Mouse (Mus musculus) lung, embryonic 16.5 days (tissue): ENCODE measurements around the gene Pik3r1. TPM values are rescaled to one million over a fixed set of nuclear protein-coding genes. Genes with fewer than 3 reads are reported as not detected.

ENCODE experiments used
- ATAC-seq: fragments of 200-750 bp; cut with Nextera tagmentation; 2 replicates; pipeline ENCODE4 v1.8.0; 2017; ENCODE audit warnings: low read depth, mild to moderate bottlenecking, moderate library complexity
- H3K27ac ChIP-seq: fragments of 300-500 bp; sonication (generic); 2 replicates; pipeline ENCODE4 v1.5.1; 2014; ENCODE audit warnings: mild to moderate bottlenecking, control low read depth, low read length
- H3K27me3 ChIP-seq: fragments of 300-500 bp; sonication (generic); 2 replicates; pipeline ENCODE4 v1.6.1; 2014; ENCODE audit warnings: low read depth, low read length, mixed read lengths; ENCODE audit not compliant: control insufficient read depth, insufficient read depth
- H3K36me3 ChIP-seq: fragments of 300-500 bp; sonication (generic); 2 replicates; pipeline ENCODE4 v1.6.1; 2014; ENCODE audit warnings: low read length; ENCODE audit not compliant: control insufficient read depth, insufficient read depth
- H3K4me1 ChIP-seq: fragments of 300-500 bp; sonication (generic); replicated peaks from 2 replicates; pipeline ENCODE4 v1.6.1; 2014; ENCODE audit warnings: low read length, mixed read lengths; ENCODE audit not compliant: control insufficient read depth, insufficient read depth
- H3K4me2 ChIP-seq: fragments of 300-500 bp; sonication (generic); 2 replicates; pipeline ENCODE4 v1.6.1; 2014; ENCODE audit warnings: low read depth, low read length, control low read depth
- H3K4me3 ChIP-seq: fragments of 300-500 bp; sonication (generic); 2 replicates; pipeline ENCODE4 v1.5.1; 2014; ENCODE audit warnings: mild to moderate bottlenecking, low read length, control low read depth
- H3K9ac ChIP-seq: fragments of 300-500 bp; sonication (generic); 2 replicates; pipeline ENCODE4 v1.6.1; 2014; ENCODE audit warnings: low read length, control low read depth
- H3K9me3 ChIP-seq: fragments of 300-500 bp; sonication (generic); 2 replicates; pipeline ENCODE4 v1.6.1; 2016; ENCODE audit warnings: low read length; ENCODE audit not compliant: control insufficient read depth
- WGBS: fragments of 180-500 bp; shearing (Covaris S2); extraction: QIAGEN DNeasy Blood & Tissue Kit; methylation state at CpG from one replicate; pipeline ENCODE4 v1.1.7; 2014; 5-methylcytosine and 5-hydroxymethylcytosine counted together
- polyA plus RNA-seq: library from polyadenylated mRNA; unstranded; fragments of >200 nt; fragmentation: Nextera tagmentation; extraction: Ambion mirVana; gene quantifications from 2 replicates; pipeline ENCODE4 v1.2.1, GENCODE M21; 2015

Gene Pik3r1
- polyA plus RNA-seq, 1 experiment from 2014 or later = 28.5 TPM

- H3K4me3 ChIP-seq = no peak overlapping the region
- 55% methylated on average over 7 of the region's 7 CpGs for WGBS
- no peak overlapping the region for H3K4me2 ChIP-seq
- peaks cover 16% of the 10 kb centered on the region for H3K4me1 ChIP-seq
- H3K9me3 ChIP-seq = no peaks in the 10 kb centered on the region
- peaks cover 2% of the 10 kb centered on the region; the same call in 1 of the 2 replicates for H3K36me3 ChIP-seq
- no peaks in the 10 kb centered on the region for H3K27me3 ChIP-seq
- H3K9ac ChIP-seq = no peak overlapping the region
- no peak overlapping the region for H3K27ac ChIP-seq
- ATAC-seq = no peak
Measured at GRCm38 (mm10) chr13:101696827-101697226, 71.2 kb downstream of the Pik3r1 start.

- Histone ChIP-seq H3K4me2 (no peak overlapping the region), H3K27me3 (no peaks in the 10 kb centered on the region), H3K4me1 (peaks cover 20% of the 10 kb centered on the region), H3K27ac (no peak overlapping the region), H3K9ac (no peak overlapping the region), H3K36me3 (peaks cover 2% of the 10 kb centered on the region; the same call in 1 of the 2 replicates), H3K9me3 (no peaks in the 10 kb centered on the region), H3K4me3 (no peak overlapping the region)
- WGBS = 46% methylated on average over 3 of the region's 3 CpGs
- no peak for ATAC-seq
Measured at GRCm38 (mm10) chr13:101696316-101696715, 71.7 kb downstream of the Pik3r1 start.

- Histone ChIP-seq H3K4me1 (peaks cover 22% of the 10 kb centered on the region), H3K27me3 (no peaks in the 10 kb centered on the region), H3K27ac (no peak overlapping the region), H3K4me3 (no peak overlapping the region), H3K4me2 (no peak overlapping the region), H3K9me3 (no peaks in the 10 kb centered on the region), H3K36me3 (peaks cover 2% of the 10 kb centered on the region; the same call in 1 of the 2 replicates), H3K9ac (no peak overlapping the region)
- WGBS = 3% methylated on average over 7 of the region's 7 CpGs
- no peak for ATAC-seq
Measured at GRCm38 (mm10) chr13:101695876-101696275, 72.1 kb downstream of the Pik3r1 start.

- Histone ChIP-seq H3K4me1 (peaks cover 27% of the 10 kb centered on the region), H3K27me3 (no peaks in the 10 kb centered on the region), H3K9me3 (no peaks in the 10 kb centered on the region), H3K27ac (peak overlapping the region; percentile 53), H3K4me3 (peak overlapping the region; percentile 61), H3K9ac (peak overlapping the region; percentile 71), H3K4me2 (peak overlapping the region; percentile 78), H3K36me3 (no peaks in the 10 kb centered on the region)
- WGBS = 2% methylated on average over 46 of the region's 48 CpGs
- peak; percentile 77 for ATAC-seq
Measured at GRCm38 (mm10) chr13:101694496-101695251, 73.3 kb downstream of the Pik3r1 start.

- peak overlapping the region; percentile 53 for H3K27ac ChIP-seq
- H3K27me3 ChIP-seq = no peaks in the 10 kb centered on the region
- ATAC-seq = peak; percentile 69
- WGBS = 3% methylated on average over 12 of the region's 12 CpGs
- H3K9ac ChIP-seq = peak overlapping the region; percentile 71
- H3K4me3 ChIP-seq = peak overlapping the region; percentile 61
- H3K4me1 ChIP-seq = peaks cover 27% of the 10 kb centered on the region
- H3K36me3 ChIP-seq = no peaks in the 10 kb centered on the region
- peak overlapping the region; percentile 78 for H3K4me2 ChIP-seq
- H3K9me3 ChIP-seq = no peaks in the 10 kb centered on the region
Measured at GRCm38 (mm10) chr13:101693967-101694495, 74.0 kb downstream of the Pik3r1 start.

GRCm38 (mm10) chr13:101692866-101693691 lies 74.9 kb downstream of the Pik3r1 start:
- peaks cover 4% of the 10 kb centered on the region; the same call in 1 of the 2 replicates for H3K36me3 ChIP-seq
- no peak overlapping the region for H3K9ac ChIP-seq
- ATAC-seq = no peak
- H3K4me3 ChIP-seq = peak overlapping the region; percentile 61
- 54% methylated on average over 7 of the region's 7 CpGs for WGBS
- peaks cover 27% of the 10 kb centered on the region for H3K4me1 ChIP-seq
- no peak overlapping the region for H3K27ac ChIP-seq
- H3K27me3 ChIP-seq = no peaks in the 10 kb centered on the region
- no peaks in the 10 kb centered on the region for H3K9me3 ChIP-seq
- peak overlapping the region; percentile 78 for H3K4me2 ChIP-seq

- peaks cover 27% of the 10 kb centered on the region for H3K4me1 ChIP-seq
- peak overlapping the region; percentile 34 for H3K4me3 ChIP-seq
- peak; percentile 58 for ATAC-seq
- WGBS = 43% methylated on average over 17 of the region's 17 CpGs
- H3K27me3 ChIP-seq = no peaks in the 10 kb centered on the region
- peak overlapping the region; percentile 38 for H3K9ac ChIP-seq
- H3K36me3 ChIP-seq = peaks cover 9% of the 10 kb centered on the region
- no peaks in the 10 kb centered on the region for H3K9me3 ChIP-seq
- H3K4me2 ChIP-seq = peak overlapping the region; percentile 78
- peak overlapping the region; percentile 39; the same call in 1 of the 2 replicates for H3K27ac ChIP-seq
Measured at GRCm38 (mm10) chr13:101692239-101692784, 75.7 kb downstream of the Pik3r1 start.

GRCm38 (mm10) chr13:101691669-101692068 lies 76.3 kb downstream of the Pik3r1 start:
- H3K27me3 ChIP-seq = no peaks in the 10 kb centered on the region
- peaks cover 27% of the 10 kb centered on the region for H3K4me1 ChIP-seq
- H3K27ac ChIP-seq = no peak overlapping the region; the same call in 1 of the 2 replicates
- no peak for ATAC-seq
- H3K9ac ChIP-seq = no peak overlapping the region
- H3K4me3 ChIP-seq = no peak overlapping the region; the same call in 1 of the 2 replicates
- 65% methylated on average over 6 of the region's 6 CpGs for WGBS
- peaks cover 16% of the 10 kb centered on the region for H3K36me3 ChIP-seq
- no peaks in the 10 kb centered on the region for H3K9me3 ChIP-seq
- peak overlapping the region; percentile 12; the same call in 1 of the 2 replicates for H3K4me2 ChIP-seq
